Mouse (Mus musculus) skeletal muscle tissue, postnatal 0 days (tissue): ENCODE data around the gene Prss27. TPM values are rescaled to one million over a fixed set of nuclear protein-coding genes. Genes with fewer than 3 reads are reported as not detected.

Experiments used
- microRNA-seq, 2 experiments: library from miRNA; unstranded; fragments of <30 nt; microRNA quantifications; one replicate each; pipeline ENCODE4; 2016
- polyA plus RNA-seq: library from polyadenylated mRNA; unstranded; fragments of >200 nt; fragmentation: Nextera tagmentation; extraction: Ambion mirVana; gene quantifications from 2 replicates; pipeline ENCODE4 v1.2.1, GENCODE M21; 2015

Gene Prss27
- 0.13 TPM in 1 of 2 replicates, not detected in the other for polyA plus RNA-seq

DNA sequence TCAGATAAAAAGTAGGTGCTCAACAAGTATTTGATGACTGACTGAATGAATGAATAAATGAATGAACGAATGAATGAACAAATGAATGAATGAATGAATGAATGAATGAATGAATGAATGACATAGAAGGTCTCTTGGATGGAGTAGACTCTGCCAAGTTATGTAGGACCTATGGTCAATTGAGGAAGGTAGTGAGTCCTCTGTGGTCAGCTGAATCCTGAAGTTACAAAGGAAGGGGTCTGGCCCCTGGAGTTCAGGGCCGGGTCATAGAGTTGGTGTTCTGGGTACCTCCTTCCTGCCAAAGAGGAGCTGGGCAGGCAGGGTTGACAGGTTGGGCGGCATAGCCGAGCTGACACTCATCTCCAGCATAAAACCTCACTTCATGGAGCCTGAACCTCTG, at the start of gene Prss27:
Gene Prss27 (plus strand): TSS at position 301 of the 400 bp plus-strand sequence.

DNA sequence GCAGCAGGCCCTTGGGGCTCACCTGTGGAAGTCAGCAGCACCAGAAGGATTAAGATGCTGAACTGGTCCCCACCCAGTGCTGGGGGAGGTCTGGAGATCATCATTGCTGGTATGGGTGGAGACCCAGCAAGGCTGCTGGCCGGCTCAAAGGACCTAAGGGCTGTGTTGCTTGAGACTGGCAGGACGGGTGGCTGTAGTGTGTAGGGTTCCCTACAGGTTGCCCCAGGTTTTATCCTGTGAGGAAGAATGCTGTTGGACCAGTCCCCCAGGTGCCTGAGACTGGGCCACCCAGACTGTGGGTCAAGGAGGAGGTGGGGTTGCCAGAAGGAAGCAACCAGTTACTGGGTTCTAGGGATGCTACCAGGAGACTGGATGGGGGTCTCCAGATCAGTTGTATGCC, 40.0 kb upstream of the Prss27 start, which contains the start of gene Prss22:
Gene Prss22 (minus strand): TSS at position 200 of the 400 bp plus-strand sequence.

DNA sequence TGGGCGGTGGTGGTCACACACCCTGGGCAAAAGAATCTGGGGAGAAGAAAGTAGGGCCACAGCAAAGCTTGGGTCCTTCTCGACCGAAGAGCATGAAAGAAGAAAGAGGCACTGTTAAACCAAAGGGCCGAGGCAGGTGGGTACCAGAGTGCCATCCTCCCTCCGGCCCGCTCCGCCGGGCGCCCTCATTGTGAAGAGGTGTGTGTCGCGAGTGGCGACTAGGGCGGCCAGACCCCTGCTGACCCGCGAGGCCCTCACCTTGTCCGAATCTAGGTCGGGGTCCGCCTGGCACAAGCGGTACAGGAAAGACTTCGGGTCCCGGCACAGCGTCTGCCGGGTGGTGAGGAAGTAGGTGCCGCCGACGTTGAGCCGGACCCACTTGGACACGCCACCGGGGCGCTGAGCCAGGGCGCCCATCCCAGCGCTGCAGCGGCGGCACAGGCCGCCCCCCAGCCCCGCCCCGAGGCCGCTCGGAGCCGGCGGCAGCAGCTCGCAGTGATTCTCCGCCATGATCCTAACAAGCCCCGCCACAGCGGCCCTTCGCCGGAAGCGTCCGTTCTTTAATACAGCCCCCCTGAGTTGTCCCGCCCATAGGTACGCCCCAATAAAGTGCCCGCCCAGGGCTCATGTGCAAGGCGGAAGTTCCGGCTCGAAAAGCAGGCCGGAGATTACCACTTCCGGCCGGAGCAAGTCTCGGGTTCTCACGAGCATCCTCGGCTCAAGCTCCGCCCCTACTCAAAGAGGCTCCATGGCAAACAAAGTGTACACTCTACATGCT, 35.2 kb downstream of the Prss27 start, which contains the start of gene Kctd5:
Gene Kctd5 (minus strand): TSS at position 567 of the 778 bp plus-strand sequence.

Small RNA genes lying within 50 kb of the gene (microRNA-seq; reads per million reads assigned to microRNA genes)
- 0 reads per million in 2 experiments for gene Gm27700

Other genes starting within 250 kb of the Prss27 start
- gene Srrm2, start 247.6 kb upstream of the Prss27 start, polyA plus RNA-seq = 234 and 263 TPM in 2 replicates
- gene Elob, start 209.0 kb upstream of the Prss27 start, polyA plus RNA-seq = 1,095 and 1,181 TPM in 2 replicates
- not detected in 2 replicates for gene Prss33, start 202.1 kb upstream of the Prss27 start, polyA plus RNA-seq
- not detected in 2 replicates for gene Prss32, start 194.3 kb upstream of the Prss27 start, polyA plus RNA-seq
- gene Prss41, start 194.0 kb upstream of the Prss27 start, polyA plus RNA-seq = not detected in 2 replicates
- not detected in 2 replicates for gene Prss21, start 170.1 kb upstream of the Prss27 start, polyA plus RNA-seq
- gene Dcpp1, start 157.3 kb upstream of the Prss27 start, polyA plus RNA-seq = not detected in 2 replicates
- gene Dcpp2, start 157.3 kb upstream of the Prss27 start, polyA plus RNA-seq = not detected in 2 replicates
- not detected in 2 replicates for gene Dcpp3, start 120.7 kb upstream of the Prss27 start, polyA plus RNA-seq
- gene Sbp, start 96.5 kb upstream of the Prss27 start, polyA plus RNA-seq = not detected in 2 replicates
- not detected in 2 replicates for gene Sbpl, start 82.9 kb upstream of the Prss27 start, polyA plus RNA-seq
- gene Prss30, start 57.6 kb upstream of the Prss27 start, polyA plus RNA-seq = not detected in 2 replicates
- not detected in 2 replicates for gene Prss22, start 40.0 kb upstream of the Prss27 start, polyA plus RNA-seq
- gene Kctd5, start 35.3 kb downstream of the Prss27 start, polyA plus RNA-seq = 26.5 and 30.3 TPM in 2 replicates
- gene Pdpk1, start 112.8 kb downstream of the Prss27 start, polyA plus RNA-seq = 46.0 and 57.2 TPM in 2 replicates
- gene Amdhd2, start 125.6 kb downstream of the Prss27 start, polyA plus RNA-seq = 20.6 and 22.1 TPM in 2 replicates
- 366 and 377 TPM in 2 replicates for gene Atp6v0c, start 131.6 kb downstream of the Prss27 start, polyA plus RNA-seq
- 2.4 and 3.2 TPM in 2 replicates for gene Tbc1d24, start 167.4 kb downstream of the Prss27 start, polyA plus RNA-seq
- 1.9 and 2.1 TPM in 2 replicates for gene Ntn3, start 171.4 kb downstream of the Prss27 start, polyA plus RNA-seq
- 3.7 and 4.5 TPM in 2 replicates for gene Tedc2, start 182.7 kb downstream of the Prss27 start, polyA plus RNA-seq
- gene Ccnf, start 213.3 kb downstream of the Prss27 start, polyA plus RNA-seq = 8.0 and 9.4 TPM in 2 replicates